Mouse (Mus musculus) brain, embryonic 14.5 days (tissue): Measurements from ENCODE around the gene Trpm4. TPM values are rescaled to one million over a fixed set of nuclear protein-coding genes. Genes with fewer than 3 reads are reported as not detected.

Experiments used
- DNase-seq: peaks from one replicate; pipeline ENCODE4 v3.0.0-alpha.2; 2011; ENCODE audit warnings: low read depth
- CTCF ChIP-seq: fragments of 200-500 bp; IDR thresholded peaks from 2 replicates; pipeline ENCODE4 v1.5.1; 2012; ENCODE audit warnings: inconsistent platforms, mild to moderate bottlenecking, moderate library complexity, borderline replicate concordance; ENCODE audit not compliant: insufficient read depth, insufficient read length; ENCODE audit errors: extremely low read depth
- POLR2A ChIP-seq: fragments of 200-500 bp; IDR thresholded peaks from 2 replicates; pipeline ENCODE4 v1.6.1; 2012; ENCODE audit warnings: mild to moderate bottlenecking, inconsistent platforms, borderline replicate concordance; ENCODE audit not compliant: poor library complexity, insufficient read depth, insufficient read length, severe bottlenecking; ENCODE audit errors: extremely low read depth
- polyA plus RNA-seq: library from polyadenylated mRNA; depleted of rRNA; stranded (reverse); fragments of >200 nt; gene quantifications from 2 replicates; pipeline ENCODE4 v1.2.3, GENCODE M21; 2012

Gene Trpm4
- polyA plus RNA-seq, 1 experiment = 19.0 TPM

- DNase-seq = peak; percentile 18
- TF ChIP-seq CTCF (no peak), POLR2A (no peak)
These were observed 28.7 kb downstream of the Trpm4 start for GRCm38 (mm10) chr7:45304869-45305268.

- peak; percentile 82 for DNase-seq
- no peak for TF ChIP-seq POLR2A
- TF ChIP-seq CTCF = no peak
These were observed 31.0 kb downstream of the Trpm4 start for GRCm38 (mm10) chr7:45302626-45303025.

- peak; percentile 78 for DNase-seq
These were observed 33.3 kb downstream of the Trpm4 start for GRCm38 (mm10) chr7:45300270-45300669.

GRCm38 (mm10) chr7:45299752-45300151 lies 33.8 kb downstream of the Trpm4 start:
- peak; percentile 87 for DNase-seq
- TF ChIP-seq CTCF (peak; percentile 73; the same call in 1 of the 2 replicates), POLR2A (no peak)

More at GRCm38 (mm10) chr7:45300270-45300669, 33.3 kb downstream of the Trpm4 start:
- no peak for TF ChIP-seq POLR2A
- peak; percentile 78 for TF ChIP-seq CTCF

GRCm38 (mm10) chr7:45297563-45297962 lies 36.0 kb downstream of the Trpm4 start:
- TF ChIP-seq POLR2A = no peak
- TF ChIP-seq CTCF = no peak
- no peak for DNase-seq

- TF ChIP-seq CTCF = no peak
- TF ChIP-seq POLR2A = no peak
- DNase-seq = no peak
These were observed 37.0 kb downstream of the Trpm4 start for GRCm38 (mm10) chr7:45296626-45297025.

GRCm38 (mm10) chr7:45286486-45286885 lies 47.1 kb downstream of the Trpm4 start:
- TF ChIP-seq CTCF = no peak
- no peak for TF ChIP-seq POLR2A
- DNase-seq = no peak

- DNase-seq = peak; percentile 41
These were observed 56.3 kb downstream of the Trpm4 start, which contains the start of gene Slc6a21 for GRCm38 (mm10) chr7:45277136-45277760. Gene Slc6a21, plus strand, starts transcription at chr7:45277513.

GRCm38 (mm10) chr7:45273672-45274071 lies 59.9 kb downstream of the Trpm4 start:
- DNase-seq = no peak
- TF ChIP-seq CTCF (no peak), POLR2A (no peak)

More at GRCm38 (mm10) chr7:45277136-45277760, 56.3 kb downstream of the Trpm4 start, which contains the start of gene Slc6a21:
- no peak for TF ChIP-seq POLR2A
- peak; percentile 68 for TF ChIP-seq CTCF

GRCm38 (mm10) chr7:45272786-45273412 lies 60.7 kb downstream of the Trpm4 start:
- peak; percentile 81 for DNase-seq
- no peak for TF ChIP-seq CTCF
- no peak for TF ChIP-seq POLR2A

GRCm38 (mm10) chr7:45265518-45265917 lies 68.1 kb downstream of the Trpm4 start:
- TF ChIP-seq CTCF = no peak
- TF ChIP-seq POLR2A = no peak
- DNase-seq = no peak
